8 mouse cellular contexts compared by ENCODE assay signal in genomic region chr2:140666846-140667245, GRCm38 (mm10). TPM values are rescaled to one million over a fixed set of nuclear protein-coding genes. Genes with fewer than 3 reads are reported as not detected.
A peak's percentile ranks its signal among the peaks of the same experiment; 100 is the strongest.
DNase-seq lines count a peak whose midpoint lies in the region; ATAC-seq and TF ChIP-seq lines count a peak whose summit lies in the region.

No protein-coding gene starts in this region.

- no peak overlapping the region for H3K9ac ChIP-seq in intestine, embryonic 15.5 days
- H3K9ac ChIP-seq in intestine, postnatal 0 days (ENCODE audit: low read depth, low read length): no peak overlapping the region
- H3K9ac ChIP-seq in embryonic facial prominence, embryonic 14.5 days (ENCODE audit: low read depth, low read length): peak overlapping the region; percentile 65
- H3K9ac ChIP-seq in hindbrain, embryonic 13.5 days: peak overlapping the region; percentile 55; the same call in 1 of the 2 replicates
- H3K9ac ChIP-seq in midbrain, embryonic 16.5 days (ENCODE audit: low read depth, low read length): peak overlapping the region; percentile 55

- ATAC-seq in intestine, embryonic 15.5 days: no peak
- no peak for ATAC-seq in intestine, postnatal 0 days
- no peak for ATAC-seq in embryonic facial prominence, embryonic 14.5 days (ENCODE audit: low read depth)
- ATAC-seq in hindbrain, embryonic 13.5 days (ENCODE audit: low FRiP score): no peak
- ATAC-seq in midbrain, embryonic 16.5 days: no peak

- no peak overlapping the region for H3K27ac ChIP-seq in intestine, embryonic 15.5 days
- H3K27ac ChIP-seq in intestine, postnatal 0 days (ENCODE audit: low read depth, low read length): no peak overlapping the region
- H3K27ac ChIP-seq in embryonic facial prominence, embryonic 14.5 days (replicated peaks; ENCODE audit: low read depth, low read length): peak overlapping the region; percentile 36
- no peak overlapping the region for H3K27ac ChIP-seq in hindbrain, embryonic 13.5 days
- H3K27ac ChIP-seq in midbrain, embryonic 16.5 days (ENCODE audit: low read length): peak overlapping the region; percentile 31; the same call in 1 of the 2 replicates

- H3K9me3 ChIP-seq in intestine, embryonic 15.5 days: no peaks in the 10 kb centered on the region
- H3K9me3 ChIP-seq in intestine, postnatal 0 days (ENCODE audit: control insufficient read depth): no peaks in the 10 kb centered on the region
- H3K9me3 ChIP-seq in embryonic facial prominence, embryonic 14.5 days (ENCODE audit: control insufficient read depth, low read length): no peaks in the 10 kb centered on the region
- H3K9me3 ChIP-seq in hindbrain, embryonic 13.5 days: no peaks in the 10 kb centered on the region
- no peaks in the 10 kb centered on the region for H3K9me3 ChIP-seq in midbrain, embryonic 16.5 days (replicated peaks; ENCODE audit: control insufficient read depth, low read length, poor library complexity, severe bottlenecking)

- H3K4me3 ChIP-seq in intestine, embryonic 15.5 days (replicated peaks): no peak overlapping the region
- H3K4me3 ChIP-seq in intestine, postnatal 0 days (ENCODE audit: low read depth, low read length): no peak overlapping the region
- peak overlapping the region; percentile 59 for H3K4me3 ChIP-seq in embryonic facial prominence, embryonic 14.5 days (ENCODE audit: low read depth, low read length)
- peak overlapping the region; percentile 58 for H3K4me3 ChIP-seq in hindbrain, embryonic 13.5 days
- H3K4me3 ChIP-seq in midbrain, embryonic 16.5 days (ENCODE audit: low read depth, low read length): peak overlapping the region; percentile 47

- TF ChIP-seq CTCF in intestine, postnatal 0 days (IDR thresholded peaks at IDR 0.05; ENCODE audit: low read depth): no peak

- DNase-seq in embryonic facial prominence, embryonic 14.5 days (ENCODE audit: low spot score): peak; percentile 71
- DNase-seq in frontal cortex, postnatal 36 days (ENCODE audit: low spot score in 2 of 2): no peak
- no peak for DNase-seq in testis, postnatal 10 days (ENCODE audit: low spot score)
- DNase-seq in cerebellum, adult 9-11 months: no peak

- peak overlapping the region; percentile 22; the same call in 1 of the 2 replicates for H3K4me2 ChIP-seq in intestine, embryonic 15.5 days (replicated peaks)
- no peak overlapping the region for H3K4me2 ChIP-seq in intestine, postnatal 0 days (replicated peaks; ENCODE audit: low read depth)
- H3K4me2 ChIP-seq in embryonic facial prominence, embryonic 14.5 days (ENCODE audit: low read depth, low read length): peak overlapping the region; percentile 71
- H3K4me2 ChIP-seq in hindbrain, embryonic 13.5 days: peak overlapping the region; percentile 61
- H3K4me2 ChIP-seq in midbrain, embryonic 16.5 days (ENCODE audit: low read length): peak overlapping the region; percentile 66

- H3K36me3 ChIP-seq in intestine, embryonic 15.5 days: no peaks in the 10 kb centered on the region
- H3K36me3 ChIP-seq in intestine, postnatal 0 days (ENCODE audit: control insufficient read depth, insufficient read depth): no peaks in the 10 kb centered on the region
- H3K36me3 ChIP-seq in embryonic facial prominence, embryonic 14.5 days (ENCODE audit: control insufficient read depth, insufficient read depth, low read length): peaks cover 20% of the 10 kb centered on the region
- H3K36me3 ChIP-seq in hindbrain, embryonic 13.5 days: peaks cover 8% of the 10 kb centered on the region
- H3K36me3 ChIP-seq in midbrain, embryonic 16.5 days (ENCODE audit: control insufficient read depth, insufficient read depth, low read length): no peaks in the 10 kb centered on the region

- H3K4me1 ChIP-seq in intestine, embryonic 15.5 days (replicated peaks): peaks cover 3% of the 10 kb centered on the region; the same call in 1 of the 2 replicates
- H3K4me1 ChIP-seq in intestine, postnatal 0 days (replicated peaks; ENCODE audit: control insufficient read depth, insufficient read depth, low read length): peaks cover 4% of the 10 kb centered on the region; the same call in 1 of the 2 replicates
- H3K4me1 ChIP-seq in embryonic facial prominence, embryonic 14.5 days (ENCODE audit: control insufficient read depth, insufficient read depth, low read length): peaks cover 31% of the 10 kb centered on the region
- peaks cover 36% of the 10 kb centered on the region for H3K4me1 ChIP-seq in hindbrain, embryonic 13.5 days (replicated peaks)
- H3K4me1 ChIP-seq in midbrain, embryonic 16.5 days (ENCODE audit: control insufficient read depth, insufficient read depth, low read length): peaks cover 34% of the 10 kb centered on the region

- 36% methylated on average over 7 of the region's 7 CpGs for WGBS in intestine, embryonic 15.5 days
- WGBS in intestine, postnatal 0 days: 54% methylated on average over 7 of the region's 7 CpGs
- 12% methylated on average over 7 of the region's 7 CpGs for WGBS in embryonic facial prominence, embryonic 14.5 days
- 29% methylated on average over 7 of the region's 7 CpGs for WGBS in hindbrain, embryonic 13.5 days
- WGBS in midbrain, embryonic 16.5 days: 17% methylated on average over 7 of the region's 7 CpGs

- no peaks in the 10 kb centered on the region for H3K27me3 ChIP-seq in intestine, embryonic 15.5 days (replicated peaks)
- H3K27me3 ChIP-seq in intestine, postnatal 0 days (replicated peaks; ENCODE audit: control insufficient read depth, insufficient read depth, low read length): no peaks in the 10 kb centered on the region
- H3K27me3 ChIP-seq in embryonic facial prominence, embryonic 14.5 days (replicated peaks; ENCODE audit: control insufficient read depth, insufficient read depth, low read length): no peaks in the 10 kb centered on the region
- H3K27me3 ChIP-seq in hindbrain, embryonic 13.5 days: no peaks in the 10 kb centered on the region
- no peaks in the 10 kb centered on the region for H3K27me3 ChIP-seq in midbrain, embryonic 16.5 days (ENCODE audit: control insufficient read depth, insufficient read depth, low read depth, low read length)

RNA-seq across cellular contexts. Expression of gene Flrt3, which starts 4.4 kb away (rescaled TPM):
- polyA plus RNA-seq in intestine, embryonic 15.5 days (2015; fragmentation: Nextera tagmentation; extraction: Ambion mirVana): 29.3 TPM in 2 replicates
- polyA plus RNA-seq in intestine, postnatal 0 days (2015; fragmentation: Nextera tagmentation; extraction: Ambion mirVana): 18.5 and 20.7 TPM in 2 replicates
- 43.1 and 58.6 TPM in 2 replicates for polyA plus RNA-seq in embryonic facial prominence, embryonic 14.5 days (2014; fragmentation: Nextera tagmentation; extraction: Ambion mirVana)
- polyA plus RNA-seq in hindbrain, embryonic 13.5 days (2015; fragmentation: Nextera tagmentation; extraction: Ambion mirVana): 35.4 and 38.2 TPM in 2 replicates
- 37.8 and 46.7 TPM in 2 replicates for polyA plus RNA-seq in midbrain, embryonic 16.5 days (2015; fragmentation: Nextera tagmentation; extraction: Ambion mirVana)

Comparison
In these comparisons a context has a peak if more than half of its experiments do, and no peak if none do; other contexts are left out.
1. H3K27ac ChIP-seq: peak in embryonic facial prominence, embryonic 14.5 days (single experiment) and midbrain, embryonic 16.5 days (single experiment); none in intestine, embryonic 15.5 days (single experiment), intestine, postnatal 0 days (single experiment) and hindbrain, embryonic 13.5 days (single experiment).
2. H3K4me3 ChIP-seq: peak in embryonic facial prominence, embryonic 14.5 days (single experiment), hindbrain, embryonic 13.5 days (single experiment) and midbrain, embryonic 16.5 days (single experiment); none in intestine, embryonic 15.5 days (single experiment) and intestine, postnatal 0 days (single experiment).
3. H3K9ac ChIP-seq: peak in embryonic facial prominence, embryonic 14.5 days (single experiment), hindbrain, embryonic 13.5 days (single experiment) and midbrain, embryonic 16.5 days (single experiment); none in intestine, embryonic 15.5 days (single experiment) and intestine, postnatal 0 days (single experiment).